Mouse (Mus musculus): ENCODE measurements around the gene Rmi1. TPM values are rescaled to one million over a fixed set of nuclear protein-coding genes. Genes with fewer than 3 reads are reported as not detected.
A peak's percentile ranks its signal among the peaks of the same experiment; 100 is the strongest.
"Not testable (repeated sequence)": the region's sequence is repeated elsewhere in the genome, so short reads cannot be mapped to it uniquely, and the experiment has no call there.

The Rmi1 gene
- polyA plus RNA-seq, 1 experiment from 2014 or later: 14.0 TPM

DNA sequence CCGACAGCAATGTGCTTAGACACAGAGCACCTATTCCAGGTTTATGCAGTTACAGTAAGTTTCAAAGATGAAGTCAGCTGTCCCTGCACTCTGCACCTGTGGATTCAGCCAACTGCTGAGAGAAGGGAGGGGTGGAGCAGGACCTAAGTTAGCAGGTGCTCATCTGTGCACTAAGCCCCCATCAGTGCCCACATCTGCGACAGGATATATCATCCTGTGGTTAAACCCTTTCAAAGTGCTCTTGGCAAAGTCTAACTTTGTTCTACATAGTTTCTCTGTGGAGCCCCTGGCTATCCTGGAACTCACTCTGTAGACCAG lies 28.9 kb upstream of the Rmi1 start:
- no peaks in the 10 kb centered on the region for H3K27me3 ChIP-seq
- H3K27ac ChIP-seq (replicated peaks): no peak overlapping the region
- no peak overlapping the region for H3K4me2 ChIP-seq
- H3K36me3 ChIP-seq (replicated peaks): no peaks in the 10 kb centered on the region
- peaks cover 11% of the 10 kb centered on the region; the same call in 1 of the 2 replicates for H3K9me3 ChIP-seq (replicated peaks)
- no peak overlapping the region for H3K4me3 ChIP-seq (replicated peaks)
- no peak overlapping the region for H3K9ac ChIP-seq
- ATAC-seq (ENCODE audit: insufficient read depth): no peak
- no peaks in the 10 kb centered on the region for H3K4me1 ChIP-seq (replicated peaks)
- whole genome bisulfite sequencing (ENCODE audit: insufficient replicate concordance): 50% methylated on average over 2 of the region's 2 CpGs

DNA sequence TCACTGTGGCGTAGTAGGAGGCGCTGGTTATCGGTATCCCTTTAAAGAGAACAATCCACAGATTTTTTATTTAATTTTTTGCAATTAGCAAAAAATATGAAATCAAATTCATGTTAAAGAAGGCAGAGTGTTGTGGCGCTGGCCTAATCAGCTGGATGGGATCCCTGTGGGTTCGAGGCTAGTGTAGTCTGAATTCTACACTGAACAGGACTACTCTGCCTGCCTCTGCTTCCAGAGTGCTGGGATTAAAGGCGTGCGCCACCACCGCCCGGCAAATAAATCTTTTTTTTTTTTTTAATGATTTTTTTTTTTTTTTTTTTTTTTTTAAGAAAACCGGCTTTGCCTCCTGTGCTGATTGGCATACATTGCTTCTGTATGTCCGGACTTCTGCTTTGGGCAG lies 17.7 kb upstream of the Rmi1 start:
- Histone ChIP-seq H3K36me3 (replicated peaks) (peaks cover 33% of the 10 kb centered on the region), H3K4me3 (replicated peaks) (peak overlapping the region; percentile 88)
- 42% methylated on average over 11 of the region's 11 CpGs for WGBS (ENCODE audit: insufficient replicate concordance)

DNA sequence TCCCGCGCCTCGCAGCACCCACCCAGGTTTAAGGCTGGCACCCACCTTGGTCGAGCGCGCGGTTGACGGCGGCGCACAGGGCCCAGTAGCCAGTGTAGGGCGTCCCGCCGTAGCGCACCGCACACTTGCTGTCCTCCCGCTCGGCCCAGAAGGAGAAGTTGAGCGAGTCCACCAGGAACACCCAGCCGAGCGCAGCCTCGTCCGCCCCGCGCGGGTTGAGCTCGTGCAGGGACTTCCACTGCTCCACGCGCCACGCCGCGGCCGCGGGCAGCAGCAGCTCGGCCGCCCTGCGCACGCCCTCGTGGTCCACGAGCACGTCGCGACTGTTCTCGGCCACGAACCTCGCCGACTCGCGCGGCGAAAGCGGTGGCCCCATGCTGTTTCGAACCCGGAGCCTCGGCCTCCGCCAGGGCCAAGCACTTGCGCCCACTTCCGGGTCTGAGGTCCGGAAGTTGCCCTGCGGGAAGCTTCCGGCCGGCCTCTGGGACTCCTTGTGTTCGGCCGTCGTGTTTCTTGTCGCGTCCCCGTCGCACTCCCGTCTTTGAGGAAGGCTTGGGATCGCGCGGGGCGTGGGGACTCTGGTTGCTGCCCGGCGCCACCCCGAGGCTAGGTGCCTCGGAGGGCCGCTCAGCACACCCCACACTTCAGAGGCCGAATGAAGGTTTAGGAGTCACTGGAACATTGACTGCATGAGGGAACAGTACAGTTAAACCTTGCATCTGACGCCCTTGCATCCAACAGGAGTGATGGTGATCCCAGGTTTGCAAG lies 17.1 kb upstream of the Rmi1 start, which contains the start of gene 2210016F16Rik:
Gene 2210016F16Rik, minus strand, starts transcription at position 447 of the 768 bp plus-strand sequence.
- Histone ChIP-seq H3K9me3 (replicated peaks) (peaks cover 11% of the 10 kb centered on the region; the same call in 1 of the 2 replicates), H3K4me3 (replicated peaks) (peak within 1 kb of the TSS; percentile 88), H3K27me3 (no peaks in the 10 kb centered on the region), H3K9ac (peak within 1 kb of the TSS; percentile 88), H3K4me1 (replicated peaks) (peaks cover 25% of the 10 kb centered on the region), H3K27ac (replicated peaks) (peak within 1 kb of the TSS; percentile 56; the same call in 1 of the 2 replicates), H3K4me2 (peak within 1 kb of the TSS; percentile 78), H3K36me3 (replicated peaks) (peaks cover 33% of the 10 kb centered on the region)
- peak; percentile 76 for ATAC-seq (ENCODE audit: insufficient read depth)
- WGBS (ENCODE audit: insufficient replicate concordance): 2% methylated on average over 74 of the region's 80 CpGs

More for the DNA sequence above, 17.7 kb upstream of the Rmi1 start:
- no peak overlapping the region for H3K27ac ChIP-seq (replicated peaks)
- H3K27me3 ChIP-seq: no peaks in the 10 kb centered on the region
- peaks cover 25% of the 10 kb centered on the region for H3K4me1 ChIP-seq (replicated peaks)
- H3K4me2 ChIP-seq: peak overlapping the region; percentile 78
- no peak for ATAC-seq (ENCODE audit: insufficient read depth)
- peaks cover 11% of the 10 kb centered on the region; the same call in 1 of the 2 replicates for H3K9me3 ChIP-seq (replicated peaks)
- H3K9ac ChIP-seq: peak overlapping the region; percentile 88

DNA sequence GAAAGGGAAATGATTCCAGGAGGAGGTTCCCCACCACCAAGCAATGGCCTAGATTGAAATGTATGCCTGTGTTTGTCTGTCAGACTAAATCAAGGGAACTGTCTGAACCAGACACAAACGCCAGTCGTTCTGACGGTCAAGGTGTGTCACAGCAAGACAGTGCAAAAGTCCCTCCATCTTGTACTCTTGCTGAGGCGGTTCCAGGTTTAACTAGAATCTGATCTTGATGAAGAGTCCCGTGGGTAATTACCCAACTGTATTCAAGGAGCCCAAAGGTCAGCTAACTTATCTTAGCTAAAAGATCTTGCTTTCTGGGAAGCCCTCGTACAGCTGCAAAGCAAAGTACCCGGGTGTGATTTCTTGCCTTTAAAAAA lies 16.5 kb upstream of the Rmi1 start:
- Histone ChIP-seq H3K4me3 (replicated peaks) (peak overlapping the region; percentile 88), H3K36me3 (replicated peaks) (peaks cover 33% of the 10 kb centered on the region), H3K9me3 (replicated peaks) (peaks cover 9% of the 10 kb centered on the region; the same call in 1 of the 2 replicates), H3K27ac (replicated peaks) (0 out of 2 replicates have a peak overlapping the region, but pooled peaks have one; percentile 56), H3K27me3 (no peaks in the 10 kb centered on the region), H3K4me1 (replicated peaks) (peaks cover 25% of the 10 kb centered on the region), H3K9ac (peak overlapping the region; percentile 88), H3K4me2 (peak overlapping the region; percentile 78)
- no peak for ATAC-seq (ENCODE audit: insufficient read depth)
- WGBS (ENCODE audit: insufficient replicate concordance): 59% methylated on average over 7 of the region's 7 CpGs

DNA sequence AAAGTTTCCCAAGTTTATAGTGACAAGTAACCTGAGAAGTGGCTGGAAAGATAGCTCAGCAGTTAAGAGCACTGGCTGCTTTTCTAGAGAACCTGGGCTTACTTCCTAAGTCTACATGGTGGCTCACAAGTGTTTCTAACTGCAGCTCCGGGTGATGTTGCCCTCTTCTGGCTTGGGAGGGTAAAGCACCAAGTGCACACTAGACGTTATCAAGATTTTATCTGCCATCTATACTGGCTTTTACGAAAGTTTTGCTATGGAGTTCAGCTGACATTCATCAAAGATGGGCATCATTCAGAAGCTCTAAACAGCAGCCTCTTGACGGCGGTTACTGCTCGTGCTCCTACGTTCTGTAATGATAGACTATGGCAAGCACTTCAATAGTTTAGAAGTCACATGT lies 14.1 kb upstream of the Rmi1 start:
- Histone ChIP-seq H3K27ac (replicated peaks) (no peak overlapping the region), H3K36me3 (replicated peaks) (peaks cover 30% of the 10 kb centered on the region), H3K9me3 (replicated peaks) (no peaks in the 10 kb centered on the region), H3K4me2 (no peak overlapping the region), H3K9ac (peak overlapping the region; percentile 9; the same call in 1 of the 2 replicates), H3K4me3 (replicated peaks) (no peak overlapping the region), H3K27me3 (no peaks in the 10 kb centered on the region), H3K4me1 (replicated peaks) (peaks cover 25% of the 10 kb centered on the region)
- 16% methylated on average over 7 of the region's 7 CpGs for WGBS (ENCODE audit: insufficient replicate concordance)
- ATAC-seq (ENCODE audit: insufficient read depth): no peak

DNA sequence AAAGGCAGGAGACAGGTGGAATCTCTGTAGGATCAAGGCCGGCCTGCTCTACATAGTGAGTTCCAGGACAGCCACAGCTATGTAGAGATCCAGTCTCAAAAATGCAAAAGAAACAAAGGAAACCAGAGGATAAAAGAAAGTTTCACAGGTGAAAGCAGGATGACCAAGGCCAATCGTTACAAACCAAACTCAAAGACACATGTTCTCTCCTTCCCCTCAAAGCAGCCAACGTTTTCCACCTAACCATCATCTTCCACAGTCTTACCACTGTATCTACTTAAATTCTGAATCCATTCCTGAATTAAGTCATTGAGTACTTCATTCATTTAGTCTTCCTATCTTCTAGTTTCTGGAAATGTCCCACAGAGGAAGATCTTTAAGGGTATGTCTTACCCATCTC lies 13.7 kb upstream of the Rmi1 start:
- H3K4me1 ChIP-seq (replicated peaks): peaks cover 25% of the 10 kb centered on the region
- no peak overlapping the region for H3K4me3 ChIP-seq (replicated peaks)
- ATAC-seq (ENCODE audit: insufficient read depth): no peak
- peak overlapping the region; percentile 9; the same call in 1 of the 2 replicates for H3K9ac ChIP-seq
- H3K4me2 ChIP-seq: no peak overlapping the region
- no peak overlapping the region for H3K27ac ChIP-seq (replicated peaks)
- H3K9me3 ChIP-seq (replicated peaks): no peaks in the 10 kb centered on the region
- H3K27me3 ChIP-seq: no peaks in the 10 kb centered on the region
- H3K36me3 ChIP-seq (replicated peaks): peaks cover 32% of the 10 kb centered on the region
- 39% methylated on average over 3 of the region's 3 CpGs for WGBS (ENCODE audit: insufficient replicate concordance)

DNA sequence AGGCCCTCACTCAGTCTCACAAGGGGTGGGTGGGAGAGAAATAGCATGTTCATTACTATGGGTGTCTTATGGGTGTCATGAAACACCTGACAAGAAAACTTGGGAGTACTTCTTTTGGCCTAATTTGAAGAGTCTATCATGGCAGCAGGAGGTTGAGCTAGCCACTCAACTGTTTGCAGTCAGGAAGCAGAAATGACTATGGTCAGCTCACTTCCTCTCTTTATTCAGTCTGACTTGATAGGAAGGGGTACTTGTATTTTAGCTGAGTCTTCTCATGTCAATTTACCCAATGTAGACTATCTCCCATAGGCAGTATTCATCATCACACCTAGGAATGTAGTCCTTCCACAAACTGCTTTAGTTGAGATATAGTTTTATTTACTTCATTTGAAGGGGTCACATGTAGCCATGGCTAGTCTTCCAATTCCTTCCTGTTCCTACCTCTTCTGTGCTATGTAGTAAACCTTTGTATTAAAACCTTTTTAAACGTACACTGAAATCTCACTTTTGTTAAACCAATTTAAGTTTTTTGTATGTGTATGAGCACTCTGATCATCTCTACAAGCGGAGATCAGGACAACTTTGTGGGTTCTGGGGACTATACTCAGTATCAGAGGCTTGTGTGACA lies 12.6 kb upstream of the Rmi1 start:
- ATAC-seq (ENCODE audit: insufficient read depth): no peak

DNA sequence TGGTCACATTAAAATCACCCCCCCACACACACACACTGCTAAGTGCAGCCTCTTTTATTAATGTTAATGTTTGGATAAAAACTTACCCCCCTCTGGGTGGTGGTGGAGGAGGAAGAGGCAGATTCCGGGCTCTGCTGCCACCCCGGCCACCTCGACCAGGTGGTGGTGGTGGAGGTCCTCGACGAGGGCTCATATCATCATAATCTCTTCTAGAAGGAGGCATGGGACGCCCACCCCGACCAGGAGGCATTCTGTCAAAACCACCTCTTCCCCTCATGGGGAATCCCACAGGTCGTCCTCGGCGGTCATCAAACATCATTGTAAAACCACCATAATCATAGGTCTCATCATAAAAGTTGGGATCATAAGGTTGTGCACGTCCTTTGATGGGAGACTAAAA lies 7.7 kb upstream of the Rmi1 start:
- H3K27ac ChIP-seq (replicated peaks); H3K4me1 ChIP-seq (replicated peaks); H3K9me3 ChIP-seq (replicated peaks); H3K4me3 ChIP-seq (replicated peaks); H3K9ac ChIP-seq; H3K27me3 ChIP-seq; ATAC-seq (ENCODE audit: insufficient read depth); H3K4me2 ChIP-seq: not testable (repeated sequence)
- H3K36me3 ChIP-seq (replicated peaks): peaks cover 84% of the 10 kb centered on the region
- 79% methylated on average over 11 of the region's 11 CpGs for WGBS (ENCODE audit: insufficient replicate concordance)

More for the DNA sequence above, 12.6 kb upstream of the Rmi1 start:
- Histone ChIP-seq H3K4me2 (no peak overlapping the region), H3K4me3 (replicated peaks) (no peak overlapping the region), H3K9ac (no peak overlapping the region), H3K27ac (replicated peaks) (no peak overlapping the region), H3K9me3 (replicated peaks) (no peaks in the 10 kb centered on the region), H3K36me3 (replicated peaks) (peaks cover 42% of the 10 kb centered on the region), H3K4me1 (replicated peaks) (peaks cover 19% of the 10 kb centered on the region), H3K27me3 (no peaks in the 10 kb centered on the region)
- 71% methylated on average over 2 of the region's 2 CpGs for WGBS (ENCODE audit: insufficient replicate concordance)

DNA sequence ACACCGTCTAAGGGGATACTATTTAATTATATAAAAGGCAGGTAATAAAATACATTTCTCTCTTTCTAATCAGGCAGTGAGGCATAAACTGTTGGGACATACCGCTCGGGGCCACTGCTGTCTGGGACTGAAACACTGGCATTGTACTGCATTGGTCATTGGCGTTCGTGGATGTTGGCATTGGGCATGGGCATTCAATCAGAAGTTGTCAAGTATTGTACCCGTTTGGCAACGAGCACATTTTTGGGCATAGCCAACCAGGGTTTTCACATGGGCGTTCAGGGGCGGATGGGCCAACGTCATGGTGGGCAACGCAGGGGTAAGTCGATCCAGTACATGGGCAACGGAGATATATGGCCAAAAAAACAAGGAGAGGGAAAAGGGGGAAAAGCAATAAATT lies 4.4 kb upstream of the Rmi1 start:
- Histone ChIP-seq H3K27me3 (no peaks in the 10 kb centered on the region), H3K9me3 (replicated peaks) (no peaks in the 10 kb centered on the region), H3K27ac (replicated peaks) (no peak overlapping the region), H3K4me3 (replicated peaks) (no peak overlapping the region), H3K4me2 (no peak overlapping the region), H3K9ac (no peak overlapping the region), H3K4me1 (replicated peaks) (peaks cover 9% of the 10 kb centered on the region), H3K36me3 (replicated peaks) (peaks cover 61% of the 10 kb centered on the region)
- WGBS (ENCODE audit: insufficient replicate concordance): 94% methylated on average over 13 of the region's 13 CpGs
- ATAC-seq (ENCODE audit: insufficient read depth): no peak

DNA sequence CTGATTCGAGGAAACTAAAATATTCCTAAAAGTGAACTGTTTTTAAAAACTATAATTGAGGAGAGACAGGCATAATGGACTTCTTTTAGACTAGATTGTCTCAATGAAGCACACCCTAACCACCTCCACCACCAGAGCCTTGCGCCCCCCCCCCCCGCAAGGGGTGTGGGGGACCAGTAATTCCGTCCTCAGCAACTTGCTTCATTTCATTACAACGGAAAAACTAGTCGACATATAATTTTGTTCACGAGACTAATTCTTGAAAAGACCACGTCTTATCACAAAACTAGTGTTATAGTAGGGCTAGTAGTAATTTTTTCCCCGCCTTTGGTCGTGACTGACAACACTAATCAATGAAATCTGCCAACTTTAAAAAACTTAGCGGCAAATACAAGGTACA lies 1.5 kb upstream of the Rmi1 start:
- H3K4me2 ChIP-seq: peak overlapping the region; percentile 78

More for the DNA sequence above, 1.5 kb upstream of the Rmi1 start:
- peaks cover 34% of the 10 kb centered on the region for H3K36me3 ChIP-seq (replicated peaks)
- H3K4me1 ChIP-seq (replicated peaks): peaks cover 24% of the 10 kb centered on the region
- peak overlapping the region; percentile 99 for H3K9ac ChIP-seq
- WGBS (ENCODE audit: insufficient replicate concordance): under 1% methylated on average over 11 of the region's 11 CpGs
- peak overlapping the region; percentile 96 for H3K4me3 ChIP-seq (replicated peaks)
- peak overlapping the region; percentile 97 for H3K27ac ChIP-seq (replicated peaks)
- H3K27me3 ChIP-seq: no peaks in the 10 kb centered on the region
- H3K9me3 ChIP-seq (replicated peaks): no peaks in the 10 kb centered on the region
- no peak for ATAC-seq (ENCODE audit: insufficient read depth)

Data from liver, embryonic 15.5 days (tissue).